Mouse (Mus musculus): ENCODE data around the gene Fat1. TPM values are rescaled to one million over a fixed set of nuclear protein-coding genes. Genes with fewer than 3 reads are reported as not detected.
A peak's percentile ranks its signal among the peaks of the same experiment; 100 is the strongest.

Fat1 gene
- total and polyA plus RNA-seq, 2 experiments, result 8.9 to 9.6 TPM

- no peak overlapping the region for H3K9ac ChIP-seq (ENCODE audit: low read depth, low read length)
- H3K27me3 ChIP-seq (ENCODE audit: control insufficient read depth, insufficient read depth, low read length), result no peaks in the 10 kb centered on the region
- DNase-seq (ENCODE audit: extremely low read depth, low read depth, low spot score), result peak; percentile 71
- TF ChIP-seq POLR2A (IDR thresholded peaks at IDR 0.05; ENCODE audit: extremely low read depth, insufficient read depth, low read length), result no peak
- TF ChIP-seq CTCF (IDR thresholded peaks at IDR 0.05; ENCODE audit: low read depth, low read length), result peak; percentile 91
- 1% methylated on average over 24 of the region's 24 CpGs for WGBS
- H3K79me2 ChIP-seq (ENCODE audit: control insufficient read depth, insufficient read depth, low read length), result peaks cover 5% of the 10 kb centered on the region; the same call in 1 of the 2 replicates
- no peak overlapping the region for H3K27ac ChIP-seq (replicated peaks; ENCODE audit: insufficient read depth, low read depth, low read length)
- H3K36me3 ChIP-seq (ENCODE audit: control insufficient read depth, insufficient read depth, low read length), result no peaks in the 10 kb centered on the region
- H3K4me1 ChIP-seq (ENCODE audit: control insufficient read depth, insufficient read depth, low read length), result peaks cover 3% of the 10 kb centered on the region
- peak overlapping the region; percentile 52; the same call in 1 of the 2 replicates for H3K4me3 ChIP-seq (ENCODE audit: insufficient read depth, low read depth, low read length)
Observed at GRCm38 (mm10) chr8:44935741-44936140, 494 bp downstream of the Fat1 start.

DNA sequence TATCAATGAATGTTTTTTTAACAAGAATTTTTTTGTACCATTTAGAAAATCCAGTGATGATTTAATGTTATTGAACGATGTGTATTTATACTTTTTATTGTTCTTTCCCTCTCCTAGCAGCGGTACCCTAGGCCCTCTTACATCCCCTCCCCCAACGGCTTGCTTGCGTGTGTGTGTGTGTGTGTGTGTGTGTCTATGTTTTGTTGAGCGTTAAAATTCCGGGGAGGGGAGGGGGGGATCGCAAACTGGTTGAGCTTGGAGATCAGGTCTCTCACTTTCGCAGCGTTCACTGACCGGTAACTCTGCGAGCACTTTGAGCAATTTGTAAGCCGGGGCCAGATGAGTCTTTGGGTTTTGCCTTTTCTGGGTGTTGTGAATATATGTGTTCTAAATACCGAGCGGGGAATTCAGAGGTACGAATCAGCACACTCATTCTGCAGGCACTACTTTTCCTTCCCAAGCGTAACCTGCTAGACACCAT lies 1.3 kb downstream of the Fat1 start:
- TF ChIP-seq POLR2A (IDR thresholded peaks at IDR 0.05; ENCODE audit: extremely low read depth, insufficient read depth, low read length) (no peak), CTCF (IDR thresholded peaks at IDR 0.05; ENCODE audit: low read depth, low read length) (no peak)
- H3K9ac ChIP-seq (ENCODE audit: low read depth, low read length), result no peak overlapping the region
- H3K4me3 ChIP-seq (ENCODE audit: insufficient read depth, low read depth, low read length), result no peak overlapping the region
- H3K4me1 ChIP-seq (ENCODE audit: control insufficient read depth, insufficient read depth, low read length), result peaks cover 3% of the 10 kb centered on the region
- no peaks in the 10 kb centered on the region for H3K36me3 ChIP-seq (ENCODE audit: control insufficient read depth, insufficient read depth, low read length)
- no peak overlapping the region for H3K27ac ChIP-seq (replicated peaks; ENCODE audit: insufficient read depth, low read depth, low read length)
- DNase-seq (ENCODE audit: extremely low read depth, low read depth, low spot score), result no peak
- peaks cover 13% of the 10 kb centered on the region; the same call in 1 of the 2 replicates for H3K79me2 ChIP-seq (ENCODE audit: control insufficient read depth, insufficient read depth, low read length)
- 4% methylated on average over 16 of the region's 16 CpGs for WGBS
- H3K27me3 ChIP-seq (ENCODE audit: control insufficient read depth, insufficient read depth, low read length), result no peaks in the 10 kb centered on the region

DNA sequence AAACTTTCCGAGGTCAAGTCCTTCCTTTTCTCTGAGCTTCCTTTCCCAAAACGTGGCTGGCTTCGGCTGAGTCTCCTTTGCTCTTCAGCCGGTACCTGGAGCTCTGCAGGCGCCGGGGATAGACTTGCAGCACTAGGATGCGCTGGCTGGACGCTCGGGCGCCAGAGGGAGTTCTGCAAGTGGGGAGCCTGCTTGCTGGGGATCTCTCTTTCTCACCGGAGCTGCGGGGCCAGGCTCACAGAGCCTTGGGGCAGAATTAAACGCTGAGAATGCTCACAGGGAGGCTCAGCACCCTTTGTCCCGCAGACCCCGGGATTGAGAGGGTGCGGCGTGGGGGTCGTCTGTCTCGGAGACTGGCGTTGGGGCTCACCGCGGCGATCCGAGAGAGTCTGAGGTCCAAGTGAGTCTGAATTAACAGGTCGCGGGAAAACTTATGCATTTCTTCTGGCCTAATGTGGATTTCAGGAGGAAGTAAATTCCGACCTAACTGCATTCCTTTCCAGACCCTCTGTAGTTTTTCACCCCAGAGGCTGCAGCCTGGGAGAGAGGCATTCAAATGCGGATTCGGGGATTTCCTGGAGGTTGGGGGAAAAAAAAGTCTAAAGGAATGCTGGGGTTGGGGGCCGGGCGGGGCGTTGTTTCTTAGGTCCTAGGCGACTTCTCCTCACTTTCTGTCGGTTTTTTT lies 2.0 kb downstream of the Fat1 start:
- H3K4me1 ChIP-seq (ENCODE audit: control insufficient read depth, insufficient read depth, low read length), result peaks cover 3% of the 10 kb centered on the region
- H3K79me2 ChIP-seq (ENCODE audit: control insufficient read depth, insufficient read depth, low read length), result peaks cover 17% of the 10 kb centered on the region; the same call in 1 of the 2 replicates
- H3K27me3 ChIP-seq (ENCODE audit: control insufficient read depth, insufficient read depth, low read length), result no peaks in the 10 kb centered on the region
- peak; percentile 68 for TF ChIP-seq CTCF (IDR thresholded peaks at IDR 0.05; ENCODE audit: low read depth, low read length)
- no peak for TF ChIP-seq POLR2A (IDR thresholded peaks at IDR 0.05; ENCODE audit: extremely low read depth, insufficient read depth, low read length)
- DNase-seq (ENCODE audit: extremely low read depth, low read depth, low spot score), result peak; percentile 63
- H3K27ac ChIP-seq (replicated peaks; ENCODE audit: insufficient read depth, low read depth, low read length), result no peak overlapping the region
- H3K9ac ChIP-seq (ENCODE audit: low read depth, low read length), result peak overlapping the region; percentile 51
- WGBS, result under 1% methylated on average over 34 of the region's 34 CpGs
- H3K36me3 ChIP-seq (ENCODE audit: control insufficient read depth, insufficient read depth, low read length), result no peaks in the 10 kb centered on the region
- H3K4me3 ChIP-seq (ENCODE audit: insufficient read depth, low read depth, low read length), result peak overlapping the region; percentile 73

DNA sequence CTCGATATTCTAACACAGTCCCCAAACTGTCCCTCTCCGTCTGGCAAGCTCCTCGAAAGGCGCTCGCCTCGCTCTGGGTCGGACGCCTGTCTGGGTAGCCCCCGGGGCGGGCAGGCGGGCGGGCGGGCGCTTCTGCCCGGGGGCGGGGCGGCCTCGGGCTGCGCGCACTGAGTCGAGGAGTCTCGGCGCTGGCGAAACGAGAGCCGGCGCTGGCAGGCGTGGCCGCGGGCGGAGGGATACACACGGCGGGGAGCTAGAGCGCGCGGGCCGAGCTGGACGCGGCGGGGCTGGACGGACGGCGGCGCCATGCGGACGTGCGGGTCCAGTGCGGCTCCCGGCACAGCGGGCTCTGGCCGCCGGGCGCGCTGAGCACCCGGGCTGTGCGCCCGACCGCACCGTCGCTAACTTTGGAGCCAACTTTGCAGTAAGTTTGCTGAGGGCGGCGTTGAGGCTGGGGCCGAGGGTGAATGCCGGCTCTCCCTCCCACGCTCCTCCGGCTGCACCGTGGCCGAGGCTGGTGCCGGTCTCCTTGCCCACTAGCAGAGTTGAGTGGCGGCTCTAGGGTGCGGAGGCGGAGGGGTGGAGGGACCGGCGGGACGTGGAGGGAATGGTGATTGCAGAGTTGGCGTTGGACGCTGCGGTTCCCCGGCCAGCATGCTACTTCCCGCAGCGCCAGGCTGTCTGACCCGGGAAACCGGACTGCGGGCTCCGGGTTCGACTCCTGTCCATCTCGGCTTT lies 2.8 kb downstream of the Fat1 start:
- Histone ChIP-seq H3K9ac (ENCODE audit: low read depth, low read length) (peak overlapping the region; percentile 93), H3K27me3 (ENCODE audit: control insufficient read depth, insufficient read depth, low read length) (no peaks in the 10 kb centered on the region), H3K36me3 (ENCODE audit: control insufficient read depth, insufficient read depth, low read length) (no peaks in the 10 kb centered on the region), H3K4me3 (ENCODE audit: insufficient read depth, low read depth, low read length) (peak overlapping the region; percentile 73), H3K27ac (replicated peaks; ENCODE audit: insufficient read depth, low read depth, low read length) (peak overlapping the region; percentile 77), H3K4me1 (ENCODE audit: control insufficient read depth, insufficient read depth, low read length) (peaks cover 3% of the 10 kb centered on the region), H3K79me2 (ENCODE audit: control insufficient read depth, insufficient read depth, low read length) (peaks cover 24% of the 10 kb centered on the region; the same call in 1 of the 2 replicates)
- TF ChIP-seq CTCF (IDR thresholded peaks at IDR 0.05; ENCODE audit: low read depth, low read length) (peak; percentile 22; the same call in 1 of the 2 replicates), POLR2A (IDR thresholded peaks at IDR 0.05; ENCODE audit: extremely low read depth, insufficient read depth, low read length) (0 out of 2 replicates have a peak, but pooled peaks have one; percentile 26)
- DNase-seq (ENCODE audit: extremely low read depth, low read depth, low spot score), result peak; percentile 70
- under 1% methylated on average over 87 of the region's 87 CpGs for WGBS

GRCm38 (mm10) chr8:44938643-44938979 lies 3.4 kb downstream of the Fat1 start:
- Histone ChIP-seq H3K36me3 (ENCODE audit: control insufficient read depth, insufficient read depth, low read length) (no peaks in the 10 kb centered on the region), H3K4me3 (ENCODE audit: insufficient read depth, low read depth, low read length) (peak overlapping the region; percentile 73), H3K9ac (ENCODE audit: low read depth, low read length) (peak overlapping the region; percentile 93), H3K27ac (replicated peaks; ENCODE audit: insufficient read depth, low read depth, low read length) (peak overlapping the region; percentile 77), H3K79me2 (ENCODE audit: control insufficient read depth, insufficient read depth, low read length) (peaks cover 26% of the 10 kb centered on the region; the same call in 1 of the 2 replicates), H3K27me3 (ENCODE audit: control insufficient read depth, insufficient read depth, low read length) (no peaks in the 10 kb centered on the region), H3K4me1 (ENCODE audit: control insufficient read depth, insufficient read depth, low read length) (peaks cover 3% of the 10 kb centered on the region)
- WGBS, result 1% methylated on average over 12 of the region's 12 CpGs
- DNase-seq (ENCODE audit: extremely low read depth, low read depth, low spot score), result no peak
- TF ChIP-seq POLR2A (IDR thresholded peaks at IDR 0.05; ENCODE audit: extremely low read depth, insufficient read depth, low read length), result no peak
- no peak for TF ChIP-seq CTCF (IDR thresholded peaks at IDR 0.05; ENCODE audit: low read depth, low read length)

Measured in liver, adult 2 months (tissue).